Mouse (Mus musculus) urinary bladder, postnatal 36 days (tissue): ENCODE data around the gene Ifnar1.

Experiments used
- DNase-seq, 2 experiments: peaks; one replicate each; pipeline ENCODE4 v3.0.0; 2022; ENCODE audit warnings: low spot score in 2 of 2, mixed read lengths in 1 of 2

Ifnar1 gene

GRCm38 (mm10) chr16:91461066-91461638, 23.9 kb upstream of the Ifnar1 start:
- DNase-seq: no peak

- DNase-seq: no peak
Observed at GRCm38 (mm10) chr16:91461773-91462181, 23.3 kb upstream of the Ifnar1 start.

- peak in 1 of 2 experiments; percentile 48 for DNase-seq
Observed at GRCm38 (mm10) chr16:91462644-91463043, 22.4 kb upstream of the Ifnar1 start.

GRCm38 (mm10) chr16:91463400-91463799, 21.6 kb upstream of the Ifnar1 start:
- DNase-seq: no peak

- no peak for DNase-seq
Observed at GRCm38 (mm10) chr16:91463836-91464400, 21.1 kb upstream of the Ifnar1 start.

GRCm38 (mm10) chr16:91464594-91465504, 20.2 kb upstream of the Ifnar1 start:
- DNase-seq: peak; percentile 69 to 85

- DNase-seq: no peak
Observed at GRCm38 (mm10) chr16:91465505-91466240, 19.4 kb upstream of the Ifnar1 start.

GRCm38 (mm10) chr16:91466566-91466965, 18.5 kb upstream of the Ifnar1 start:
- no peak for DNase-seq

GRCm38 (mm10) chr16:91470470-91470869, 14.6 kb upstream of the Ifnar1 start:
- DNase-seq: no peak

GRCm38 (mm10) chr16:91471481-91471880, 13.6 kb upstream of the Ifnar1 start:
- DNase-seq: no peak

- DNase-seq: no peak
Observed at GRCm38 (mm10) chr16:91475753-91476152, 9.3 kb upstream of the Ifnar1 start.

- no peak for DNase-seq
Observed at GRCm38 (mm10) chr16:91478067-91478466, 7.0 kb upstream of the Ifnar1 start.

- no peak for DNase-seq
Observed at GRCm38 (mm10) chr16:91480517-91480916, 4.5 kb upstream of the Ifnar1 start.

- DNase-seq: no peak
Observed at GRCm38 (mm10) chr16:91484387-91484786, 651 bp upstream of the Ifnar1 start.

GRCm38 (mm10) chr16:91485841-91486240, 803 bp downstream of the Ifnar1 start:
- DNase-seq: no peak

- DNase-seq: no peak
Observed at GRCm38 (mm10) chr16:91488066-91488465, 3.0 kb downstream of the Ifnar1 start.

GRCm38 (mm10) chr16:91490897-91491296, 5.9 kb downstream of the Ifnar1 start:
- DNase-seq: no peak

GRCm38 (mm10) chr16:91491473-91491872, 6.4 kb downstream of the Ifnar1 start:
- no peak for DNase-seq

- no peak for DNase-seq
Observed at GRCm38 (mm10) chr16:91495501-91495900, 10.5 kb downstream of the Ifnar1 start.

- no peak for DNase-seq
Observed at GRCm38 (mm10) chr16:91496206-91496605, 11.2 kb downstream of the Ifnar1 start.

GRCm38 (mm10) chr16:91496766-91497165, 11.7 kb downstream of the Ifnar1 start:
- no peak for DNase-seq

- DNase-seq: no peak
Observed at GRCm38 (mm10) chr16:91498041-91498440, 13.0 kb downstream of the Ifnar1 start.
